Mouse (Mus musculus): ENCODE results near the gene Epb42. TPM values are rescaled to one million over a fixed set of nuclear protein-coding genes. Genes with fewer than 3 reads are reported as not detected.

Epb42 gene
- polyA plus RNA-seq, 1 experiment from 2014 or later, result 0.80 TPM

GRCm38 (mm10) chr2:120991196-120991595, 45.7 kb downstream of the Epb42 start:
- ATAC-seq (ENCODE audit: low FRiP score, low TSS enrichment), result no peak
- WGBS, result 80% methylated on average over 4 of the region's 4 CpGs
- H3K9me3 ChIP-seq (ENCODE audit: low read length), result no peaks in the 10 kb centered on the region
- H3K36me3 ChIP-seq (ENCODE audit: insufficient read depth, low read length), result no peaks in the 10 kb centered on the region
- no peak overlapping the region for H3K27ac ChIP-seq (ENCODE audit: low read length)
- H3K27me3 ChIP-seq (ENCODE audit: insufficient read depth, low read length), result no peaks in the 10 kb centered on the region
- no peak overlapping the region for H3K4me2 ChIP-seq (replicated peaks; ENCODE audit: low read depth, low read length)
- no peaks in the 10 kb centered on the region for H3K4me1 ChIP-seq (ENCODE audit: insufficient read depth, low read length)
- H3K9ac ChIP-seq (replicated peaks; ENCODE audit: low read length), result no peak overlapping the region
- H3K4me3 ChIP-seq (ENCODE audit: low read length), result no peak overlapping the region

DNA sequence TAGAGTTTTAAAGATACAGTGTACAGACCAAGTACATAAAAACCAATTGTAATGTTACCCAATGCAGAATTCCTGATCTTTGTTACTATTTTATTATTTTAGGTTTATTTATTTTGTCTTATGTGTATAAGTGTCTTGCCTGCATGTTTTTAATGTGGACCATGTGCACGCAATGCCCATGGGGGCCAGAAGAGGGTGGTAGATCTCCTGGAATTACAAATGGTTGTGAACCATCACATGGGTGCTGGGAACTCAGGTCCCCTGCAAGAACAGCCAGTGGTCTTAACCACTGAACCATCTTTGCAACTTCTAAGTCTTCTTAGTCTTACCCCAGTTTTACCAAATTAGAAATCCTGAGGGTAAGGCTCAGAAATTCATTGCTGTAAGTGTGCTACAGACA, 51.6 kb downstream of the Epb42 start:
- 93% methylated on average over 1 of the region's 1 CpGs for WGBS
- H3K4me3 ChIP-seq (ENCODE audit: low read length), result no peak overlapping the region
- no peak for ATAC-seq (ENCODE audit: low FRiP score, low TSS enrichment)

DNA sequence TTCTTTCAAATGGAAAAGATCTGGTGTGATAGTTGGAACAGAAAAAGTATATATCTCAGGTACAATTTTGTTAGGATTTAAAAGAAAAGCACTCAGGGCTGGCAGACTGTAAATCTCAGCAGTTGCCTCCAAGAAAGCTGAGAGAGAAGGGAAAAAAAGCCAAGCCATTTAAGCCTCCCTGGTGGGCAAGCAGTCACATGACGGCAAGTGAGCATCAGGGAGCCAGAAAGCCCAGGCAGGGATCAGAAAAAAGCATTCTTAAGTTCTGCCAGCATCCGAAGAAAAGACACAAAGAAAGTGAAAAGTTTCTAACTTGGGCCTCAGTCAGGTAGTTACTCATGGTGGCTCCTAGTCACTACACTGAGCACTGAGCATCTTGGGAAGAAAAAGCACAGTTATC, 53.3 kb downstream of the Epb42 start:
- no peaks in the 10 kb centered on the region for H3K27me3 ChIP-seq (ENCODE audit: insufficient read depth, low read length)
- no peak overlapping the region for H3K27ac ChIP-seq (ENCODE audit: low read length)
- no peaks in the 10 kb centered on the region for H3K4me1 ChIP-seq (ENCODE audit: insufficient read depth, low read length)
- H3K9ac ChIP-seq (replicated peaks; ENCODE audit: low read length), result no peak overlapping the region
- no peaks in the 10 kb centered on the region for H3K36me3 ChIP-seq (ENCODE audit: insufficient read depth, low read length)
- no peak overlapping the region for H3K4me2 ChIP-seq (replicated peaks; ENCODE audit: low read depth, low read length)
- WGBS, result 30% methylated on average over 2 of the region's 2 CpGs
- no peak overlapping the region for H3K4me3 ChIP-seq (ENCODE audit: low read length)
- no peak for ATAC-seq (ENCODE audit: low FRiP score, low TSS enrichment)
- no peaks in the 10 kb centered on the region for H3K9me3 ChIP-seq (ENCODE audit: low read length)

More for the DNA sequence above, 51.6 kb downstream of the Epb42 start:
- Histone ChIP-seq H3K9ac (replicated peaks; ENCODE audit: low read length) (no peak overlapping the region), H3K4me1 (ENCODE audit: insufficient read depth, low read length) (no peaks in the 10 kb centered on the region), H3K27ac (ENCODE audit: low read length) (no peak overlapping the region), H3K27me3 (ENCODE audit: insufficient read depth, low read length) (no peaks in the 10 kb centered on the region), H3K9me3 (ENCODE audit: low read length) (no peaks in the 10 kb centered on the region), H3K36me3 (ENCODE audit: insufficient read depth, low read length) (no peaks in the 10 kb centered on the region), H3K4me2 (replicated peaks; ENCODE audit: low read depth, low read length) (no peak overlapping the region)

DNA sequence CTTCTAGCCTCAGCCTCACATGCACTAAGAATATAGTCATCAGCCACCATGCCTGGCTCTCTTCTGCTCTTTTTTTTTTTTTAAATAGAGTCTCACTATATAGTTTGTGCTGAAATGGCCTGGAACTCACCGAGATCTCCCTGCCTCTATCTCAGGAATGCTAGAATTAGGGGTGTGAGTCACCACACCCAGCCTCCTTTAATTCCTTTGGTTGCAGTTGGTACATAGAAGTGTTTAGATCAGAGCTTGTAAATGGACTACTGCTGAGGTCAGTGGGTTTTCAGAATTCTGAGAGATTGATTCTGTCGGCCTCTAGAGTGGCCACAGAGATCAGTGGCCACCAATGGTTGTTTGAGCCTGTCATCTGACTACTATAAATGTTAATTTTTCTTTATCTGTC, 56.0 kb downstream of the Epb42 start:
- Histone ChIP-seq H3K9me3 (ENCODE audit: low read length) (no peaks in the 10 kb centered on the region), H3K36me3 (ENCODE audit: insufficient read depth, low read length) (no peaks in the 10 kb centered on the region), H3K27me3 (ENCODE audit: insufficient read depth, low read length) (no peaks in the 10 kb centered on the region), H3K9ac (replicated peaks; ENCODE audit: low read length) (no peak overlapping the region), H3K27ac (ENCODE audit: low read length) (no peak overlapping the region), H3K4me3 (ENCODE audit: low read length) (no peak overlapping the region), H3K4me1 (ENCODE audit: insufficient read depth, low read length) (no peaks in the 10 kb centered on the region), H3K4me2 (replicated peaks; ENCODE audit: low read depth, low read length) (no peak overlapping the region)
- 75% methylated on average over 2 of the region's 2 CpGs for WGBS
- no peak for ATAC-seq (ENCODE audit: low FRiP score, low TSS enrichment)

DNA sequence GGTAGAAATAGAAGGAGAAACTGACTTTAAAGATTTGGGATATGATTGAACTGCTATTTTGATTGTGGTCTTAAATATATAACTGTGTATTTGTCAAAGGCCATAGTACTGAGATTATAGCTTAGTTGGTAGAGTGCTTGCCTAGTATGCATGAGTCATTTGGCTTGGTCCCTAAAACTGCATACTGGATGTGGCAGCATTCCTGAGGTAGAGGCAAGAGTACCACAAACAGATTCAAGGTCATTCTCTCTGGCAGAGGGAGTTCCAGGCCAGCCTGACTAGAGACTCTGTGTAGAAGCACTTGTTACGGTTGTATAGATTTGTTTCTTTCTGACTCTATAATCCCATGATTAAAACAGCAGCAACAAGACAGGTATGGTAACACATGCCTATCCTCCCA, 57.1 kb downstream of the Epb42 start:
- H3K36me3 ChIP-seq (ENCODE audit: insufficient read depth, low read length), result no peaks in the 10 kb centered on the region
- H3K9me3 ChIP-seq (ENCODE audit: low read length), result no peaks in the 10 kb centered on the region
- no peak overlapping the region for H3K27ac ChIP-seq (ENCODE audit: low read length)
- no peak overlapping the region for H3K9ac ChIP-seq (replicated peaks; ENCODE audit: low read length)
- H3K27me3 ChIP-seq (ENCODE audit: insufficient read depth, low read length), result no peaks in the 10 kb centered on the region
- 87% methylated on average over 1 of the region's 1 CpGs for WGBS
- no peaks in the 10 kb centered on the region for H3K4me1 ChIP-seq (ENCODE audit: insufficient read depth, low read length)
- no peak for ATAC-seq (ENCODE audit: low FRiP score, low TSS enrichment)
- no peak overlapping the region for H3K4me2 ChIP-seq (replicated peaks; ENCODE audit: low read depth, low read length)
- H3K4me3 ChIP-seq (ENCODE audit: low read length), result no peak overlapping the region

GRCm38 (mm10) chr2:120978693-120979037, 58.2 kb downstream of the Epb42 start:
- H3K9me3 ChIP-seq (ENCODE audit: low read length), result no peaks in the 10 kb centered on the region
- H3K27me3 ChIP-seq (ENCODE audit: insufficient read depth, low read length), result no peaks in the 10 kb centered on the region
- H3K27ac ChIP-seq (ENCODE audit: low read length), result no peak overlapping the region
- no peak overlapping the region for H3K4me2 ChIP-seq (replicated peaks; ENCODE audit: low read depth, low read length)
- WGBS, result 80% methylated on average over 2 of the region's 2 CpGs
- no peaks in the 10 kb centered on the region for H3K4me1 ChIP-seq (ENCODE audit: insufficient read depth, low read length)
- H3K4me3 ChIP-seq (ENCODE audit: low read length), result no peak overlapping the region
- no peak overlapping the region for H3K9ac ChIP-seq (replicated peaks; ENCODE audit: low read length)
- no peak for ATAC-seq (ENCODE audit: low FRiP score, low TSS enrichment)
- H3K36me3 ChIP-seq (ENCODE audit: insufficient read depth, low read length), result no peaks in the 10 kb centered on the region

DNA sequence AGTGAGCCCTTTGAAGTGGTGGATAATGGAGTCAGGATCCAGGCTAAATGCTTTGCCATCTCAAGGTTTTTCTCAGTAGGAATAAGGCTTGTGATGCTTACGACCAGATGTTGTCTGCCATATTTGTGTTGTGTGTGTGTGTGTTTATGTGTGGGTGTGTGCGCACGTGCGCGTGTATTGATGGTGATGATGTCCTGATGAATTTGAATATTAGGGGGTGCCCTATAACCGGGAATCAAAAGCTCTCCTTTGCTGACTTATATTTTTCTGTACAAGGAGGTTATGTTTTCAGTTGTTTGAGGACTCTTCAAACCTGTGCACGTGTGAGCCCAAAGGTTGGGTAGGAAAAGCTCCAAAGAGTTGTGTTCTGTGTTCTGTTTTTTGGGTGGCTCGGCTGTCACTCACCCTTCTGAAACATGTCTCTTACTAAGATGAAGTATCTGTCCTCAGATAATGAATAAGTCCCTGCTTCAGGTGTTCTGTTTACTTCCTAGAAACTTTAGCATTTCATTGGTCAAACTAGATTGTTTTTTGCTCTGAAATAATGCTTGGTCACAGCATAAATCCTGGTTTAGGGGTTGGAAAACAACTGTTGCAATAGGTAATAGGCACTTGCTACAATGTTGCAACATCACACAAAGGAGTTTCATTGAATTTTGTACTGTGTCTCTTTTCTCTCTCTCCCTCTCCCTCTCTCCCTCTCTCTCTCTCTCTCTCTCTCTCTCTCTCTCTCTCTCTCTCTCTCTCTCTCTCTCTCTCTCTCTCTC, 58.8 kb downstream of the Epb42 start:
- H3K4me3 ChIP-seq (ENCODE audit: low read length), result peak overlapping the region; percentile 81
- H3K27me3 ChIP-seq (ENCODE audit: insufficient read depth, low read length), result no peaks in the 10 kb centered on the region
- H3K9ac ChIP-seq (replicated peaks; ENCODE audit: low read length), result peak overlapping the region; percentile 88; the same call in 1 of the 2 replicates
- no peaks in the 10 kb centered on the region for H3K36me3 ChIP-seq (ENCODE audit: insufficient read depth, low read length)
- H3K27ac ChIP-seq (ENCODE audit: low read length), result no peak overlapping the region
- H3K9me3 ChIP-seq (ENCODE audit: low read length), result no peaks in the 10 kb centered on the region
- 78% methylated on average over 8 of the region's 8 CpGs for WGBS
- peak overlapping the region; percentile 92 for H3K4me2 ChIP-seq (replicated peaks; ENCODE audit: low read depth, low read length)
- H3K4me1 ChIP-seq (ENCODE audit: insufficient read depth, low read length), result peaks cover 3% of the 10 kb centered on the region; the same call in 1 of the 2 replicates
- no peak for ATAC-seq (ENCODE audit: low FRiP score, low TSS enrichment)

DNA sequence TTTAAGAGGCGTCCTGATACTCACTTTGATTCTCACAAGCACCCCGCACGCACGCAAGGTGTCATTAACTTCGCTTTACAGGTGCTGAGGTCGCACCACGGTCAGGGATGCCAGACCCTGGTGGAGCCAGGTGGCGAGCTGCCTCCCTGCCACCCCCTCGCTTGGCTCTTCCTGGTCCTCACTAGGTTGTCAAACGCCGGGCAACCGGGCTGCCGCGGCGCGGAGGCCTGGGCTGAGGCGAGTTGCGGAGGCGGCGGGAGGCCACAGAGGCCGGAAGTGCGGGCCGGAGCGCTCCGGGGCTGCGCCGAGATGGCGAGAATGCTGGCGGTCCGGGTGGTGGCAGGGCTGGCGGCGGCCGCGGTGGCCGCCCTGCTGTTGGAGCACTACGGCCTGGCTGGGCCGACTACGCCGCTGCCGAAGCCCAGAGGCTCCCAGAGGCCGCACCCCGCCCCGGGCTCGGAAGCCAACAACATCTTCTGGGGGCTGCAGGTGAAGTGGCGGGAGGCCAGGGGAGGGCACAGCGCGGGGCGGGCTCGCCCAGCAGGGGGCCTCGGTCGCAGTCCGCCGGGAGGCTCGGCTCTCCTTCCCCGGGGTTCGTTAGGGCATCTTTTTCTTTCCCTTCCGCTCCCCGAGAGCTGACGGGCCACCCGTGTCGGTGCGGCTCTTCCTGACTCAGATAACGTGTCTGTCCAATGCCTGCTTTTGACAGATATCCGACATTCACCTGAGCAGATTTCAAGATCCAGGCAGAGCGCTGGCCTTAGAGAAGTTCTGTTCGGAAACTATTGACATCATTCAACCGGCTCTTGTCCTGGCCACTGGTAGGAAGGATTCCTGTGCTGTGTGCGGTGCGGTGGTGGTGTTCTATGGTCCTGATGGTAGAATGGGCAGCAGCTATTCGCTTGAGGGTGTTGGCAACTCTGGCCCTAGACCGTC, 59.6 kb downstream of the Epb42 start, which contains the start of gene Tmem62:
Tmem62 (plus strand) TSS at position 28 of the 936 bp plus-strand sequence.
- ATAC-seq (ENCODE audit: low FRiP score, low TSS enrichment), result peak; percentile 91
- H3K4me1 ChIP-seq (ENCODE audit: insufficient read depth, low read length), result peaks cover 5% of the 10 kb centered on the region; the same call in 1 of the 2 replicates
- H3K36me3 ChIP-seq (ENCODE audit: insufficient read depth, low read length), result no peaks in the 10 kb centered on the region
- no peaks in the 10 kb centered on the region for H3K27me3 ChIP-seq (ENCODE audit: insufficient read depth, low read length)
- H3K9ac ChIP-seq (replicated peaks; ENCODE audit: low read length), result peak within 1 kb of the TSS; percentile 88
- no peaks in the 10 kb centered on the region for H3K9me3 ChIP-seq (ENCODE audit: low read length)
- H3K27ac ChIP-seq (ENCODE audit: low read length), result peak within 1 kb of the TSS; percentile 78
- 1% methylated on average over 52 of the region's 71 CpGs for WGBS
- H3K4me3 ChIP-seq (ENCODE audit: low read length), result peak within 1 kb of the TSS; percentile 81
- H3K4me2 ChIP-seq (replicated peaks; ENCODE audit: low read depth, low read length), result peak within 1 kb of the TSS; percentile 92

DNA sequence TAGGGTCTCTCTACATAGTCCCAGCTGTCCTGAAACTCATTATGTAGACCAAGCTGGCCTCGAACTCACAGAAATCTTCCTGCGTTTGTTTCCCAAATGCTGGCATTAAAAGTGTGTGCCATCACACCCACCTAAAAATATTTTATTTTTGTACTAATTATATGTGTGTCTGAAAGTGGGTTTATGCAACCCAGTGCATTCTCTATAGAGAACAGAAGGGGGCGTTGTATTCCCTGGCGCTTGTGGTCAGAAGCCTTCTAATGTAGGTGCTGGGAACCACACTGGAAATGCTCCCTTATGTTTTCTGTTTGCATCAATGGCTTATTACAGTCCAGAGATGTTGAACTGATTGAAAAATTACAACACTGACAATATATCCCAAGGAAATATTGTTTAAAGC, 60.6 kb downstream of the Epb42 start:
- Histone ChIP-seq H3K4me3 (ENCODE audit: low read length) (no peak overlapping the region), H3K4me1 (ENCODE audit: insufficient read depth, low read length) (peaks cover 5% of the 10 kb centered on the region; the same call in 1 of the 2 replicates), H3K9me3 (ENCODE audit: low read length) (no peaks in the 10 kb centered on the region), H3K9ac (replicated peaks; ENCODE audit: low read length) (no peak overlapping the region), H3K36me3 (ENCODE audit: insufficient read depth, low read length) (no peaks in the 10 kb centered on the region), H3K27ac (ENCODE audit: low read length) (no peak overlapping the region), H3K27me3 (ENCODE audit: insufficient read depth, low read length) (no peaks in the 10 kb centered on the region), H3K4me2 (replicated peaks; ENCODE audit: low read depth, low read length) (0 out of 2 replicates have a peak overlapping the region, but pooled peaks have one; percentile 26)
- no peak for ATAC-seq (ENCODE audit: low FRiP score, low TSS enrichment)
- WGBS, result 53% methylated on average over 4 of the region's 4 CpGs
